ENCODE assay signal across 9 mouse cellular contexts in the genomic region with DNA sequence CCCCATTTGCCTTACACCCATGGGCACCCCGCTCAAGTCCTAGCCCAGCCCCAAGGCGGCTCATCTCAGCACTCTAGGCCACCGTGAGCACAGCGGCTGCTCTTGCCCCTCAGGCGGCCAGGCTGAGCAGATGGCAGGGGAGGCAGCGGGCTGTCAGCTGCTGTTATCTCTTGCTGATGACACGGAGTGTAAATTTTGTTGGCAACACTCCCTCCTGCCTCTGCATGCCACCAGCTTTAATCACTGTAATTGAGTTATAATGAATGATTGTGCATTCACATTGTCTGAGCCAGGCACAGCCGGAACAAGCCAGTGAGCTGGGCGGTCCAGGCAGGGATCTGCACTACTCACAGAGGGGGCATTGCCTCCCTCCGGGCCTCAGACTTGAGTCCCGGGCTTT.
DNase-seq lines count a peak whose midpoint lies in the region; ATAC-seq lines count a peak whose summit lies in the region.
"Had no signal": no experiment of that assay in that cellular context is flagged by ENCODE, and none has a peak within 500 bp of the region (broad histone marks: within the 10 kb centered on the region; RNA-seq: fewer than 3 reads in every experiment).

No protein-coding gene starts in this region.

- H3K27me3 ChIP-seq in kidney, embryonic 14.5 days (ENCODE audit: control insufficient read depth, insufficient read depth, low read length) = 0 out of 2 replicates have a peak, but pooled peaks cover 3% of the 10 kb centered on the region
- peaks cover 12% of the 10 kb centered on the region; the same call in 1 of the 2 replicates for H3K27me3 ChIP-seq in kidney, embryonic 15.5 days
- H3K27me3 ChIP-seq in embryonic facial prominence, embryonic 14.5 days (replicated peaks; ENCODE audit: control insufficient read depth, insufficient read depth, low read length) = no peaks in the 10 kb centered on the region
- peaks cover 26% of the 10 kb centered on the region for H3K27me3 ChIP-seq in neural tube, embryonic 15.5 days (replicated peaks)
- H3K27me3 ChIP-seq: liver, embryonic 15.5 days had no signal

- ATAC-seq in kidney, embryonic 14.5 days (ENCODE audit: low FRiP score, low TSS enrichment) = 0 out of 2 replicates have a peak, but pooled peaks have one; percentile 30
- ATAC-seq in kidney, embryonic 15.5 days (replicated peaks; ENCODE audit: low FRiP score) = no peak
- ATAC-seq in embryonic facial prominence, embryonic 14.5 days (ENCODE audit: low read depth) = peak; percentile 81
- peak; percentile 61 for ATAC-seq in neural tube, embryonic 15.5 days (ENCODE audit: low FRiP score)

- H3K9ac ChIP-seq in kidney, embryonic 14.5 days (ENCODE audit: low read depth, low read length) = no peak overlapping the region
- no peak overlapping the region for H3K9ac ChIP-seq in kidney, embryonic 15.5 days
- no peak overlapping the region for H3K9ac ChIP-seq in embryonic facial prominence, embryonic 14.5 days (ENCODE audit: low read depth, low read length)
- H3K9ac ChIP-seq in neural tube, embryonic 15.5 days (replicated peaks) = no peak overlapping the region; the same call in 1 of the 2 replicates
- H3K9ac ChIP-seq: liver, embryonic 15.5 days had no signal

- H3K36me3 ChIP-seq in kidney, embryonic 14.5 days (ENCODE audit: control insufficient read depth, insufficient read depth, low read length) = no peaks in the 10 kb centered on the region
- H3K36me3 ChIP-seq in kidney, embryonic 15.5 days = no peaks in the 10 kb centered on the region
- no peaks in the 10 kb centered on the region for H3K36me3 ChIP-seq in embryonic facial prominence, embryonic 14.5 days (ENCODE audit: control insufficient read depth, insufficient read depth, low read length)
- H3K36me3 ChIP-seq in neural tube, embryonic 15.5 days = no peaks in the 10 kb centered on the region
- H3K36me3 ChIP-seq: liver, embryonic 15.5 days had no signal

- H3K9me3 ChIP-seq in kidney, embryonic 14.5 days (ENCODE audit: control insufficient read depth, low read length) = no peaks in the 10 kb centered on the region
- no peaks in the 10 kb centered on the region for H3K9me3 ChIP-seq in kidney, embryonic 15.5 days (replicated peaks)
- no peaks in the 10 kb centered on the region for H3K9me3 ChIP-seq in embryonic facial prominence, embryonic 14.5 days (ENCODE audit: control insufficient read depth, low read length)
- no peaks in the 10 kb centered on the region for H3K9me3 ChIP-seq in neural tube, embryonic 15.5 days (replicated peaks)
- H3K9me3 ChIP-seq: liver, embryonic 15.5 days had no signal

- H3K4me3 ChIP-seq in kidney, embryonic 14.5 days (ENCODE audit: low read length) = no peak overlapping the region
- no peak overlapping the region for H3K4me3 ChIP-seq in kidney, embryonic 15.5 days (replicated peaks)
- H3K4me3 ChIP-seq in embryonic facial prominence, embryonic 14.5 days (ENCODE audit: low read depth, low read length) = no peak overlapping the region
- H3K4me3 ChIP-seq in neural tube, embryonic 15.5 days (replicated peaks) = no peak overlapping the region
- H3K4me3 ChIP-seq: liver, embryonic 15.5 days had no signal

- WGBS in kidney, embryonic 14.5 days = 49% methylated on average over 11 of the region's 11 CpGs
- 39% methylated on average over 11 of the region's 11 CpGs for WGBS in kidney, embryonic 15.5 days
- 28% methylated on average over 10 of the region's 11 CpGs for WGBS in embryonic facial prominence, embryonic 14.5 days
- WGBS in neural tube, embryonic 15.5 days = 16% methylated on average over 11 of the region's 11 CpGs

- no peak overlapping the region for H3K4me2 ChIP-seq in kidney, embryonic 14.5 days (replicated peaks; ENCODE audit: low read depth, low read length)
- H3K4me2 ChIP-seq in kidney, embryonic 15.5 days = no peak overlapping the region
- H3K4me2 ChIP-seq in embryonic facial prominence, embryonic 14.5 days (ENCODE audit: low read depth, low read length) = no peak overlapping the region
- H3K4me2 ChIP-seq in neural tube, embryonic 15.5 days = no peak overlapping the region
- H3K4me2 ChIP-seq: liver, embryonic 15.5 days had no signal

- H3K27ac ChIP-seq in kidney, embryonic 14.5 days (ENCODE audit: low read depth, low read length) = no peak overlapping the region
- H3K27ac ChIP-seq in kidney, embryonic 15.5 days = no peak overlapping the region
- H3K27ac ChIP-seq in embryonic facial prominence, embryonic 14.5 days (replicated peaks; ENCODE audit: low read depth, low read length) = no peak overlapping the region
- no peak overlapping the region for H3K27ac ChIP-seq in neural tube, embryonic 15.5 days (replicated peaks)
- H3K27ac ChIP-seq: liver, embryonic 15.5 days had no signal

- peaks cover 7% of the 10 kb centered on the region; the same call in 1 of the 2 replicates for H3K4me1 ChIP-seq in kidney, embryonic 14.5 days (ENCODE audit: control insufficient read depth, insufficient read depth, low read length)
- peaks cover 12% of the 10 kb centered on the region for H3K4me1 ChIP-seq in kidney, embryonic 15.5 days
- no peaks in the 10 kb centered on the region for H3K4me1 ChIP-seq in embryonic facial prominence, embryonic 14.5 days (ENCODE audit: control insufficient read depth, insufficient read depth, low read length)
- peaks cover 19% of the 10 kb centered on the region for H3K4me1 ChIP-seq in neural tube, embryonic 15.5 days
- H3K4me1 ChIP-seq: liver, embryonic 15.5 days had no signal

- peak; percentile 77 for DNase-seq in embryonic facial prominence, embryonic 14.5 days (ENCODE audit: low spot score)
- peak; percentile 85 for DNase-seq in layer of hippocampus, adult 9-11 months
- no peak for DNase-seq in heart, adult 9 months (ENCODE audit: low spot score in 2 of 2)
- DNase-seq in ovary, postnatal 36 days (ENCODE audit: low spot score) = no peak
- no peak for DNase-seq in gastrocnemius, postnatal 10 days

Comparison
In these comparisons a context has a peak if more than half of its experiments do, and no peak if none do; other contexts are left out.
1. DNase-seq: peak in embryonic facial prominence, embryonic 14.5 days (single experiment) and layer of hippocampus, adult 9-11 months (single experiment); none in heart, adult 9 months (0 of 2), ovary, postnatal 36 days (single experiment) and gastrocnemius, postnatal 10 days (single experiment).